9 mouse cellular contexts compared by ENCODE assay signal in genomic region chr10:21295397-21295758, GRCm38 (mm10). TPM values are rescaled to one million over a fixed set of nuclear protein-coding genes. Genes with fewer than 3 reads are reported as not detected.
A peak's percentile ranks its signal among the peaks of the same experiment; 100 is the strongest.
DNase-seq lines count a peak whose midpoint lies in the region; ATAC-seq and TF ChIP-seq lines count a peak whose summit lies in the region.
"Had no signal": no experiment of that assay in that cellular context is flagged by ENCODE, and none has a peak within 500 bp of the region (broad histone marks: within the 10 kb centered on the region; RNA-seq: fewer than 3 reads in every experiment).

No protein-coding gene starts in this region.

- H3K4me3 ChIP-seq in kidney, embryonic 15.5 days (replicated peaks): peak overlapping the region; percentile 96
- peak overlapping the region; percentile 95 for H3K4me3 ChIP-seq in embryonic facial prominence, embryonic 12.5 days
- H3K4me3 ChIP-seq in intestine, embryonic 14.5 days (ENCODE audit: low read depth, low read length): peak overlapping the region; percentile 85
- peak overlapping the region; percentile 93 for H3K4me3 ChIP-seq in midbrain, postnatal 0 days (ENCODE audit: low read depth, low read length)

- H3K36me3 ChIP-seq in kidney, embryonic 15.5 days: peaks cover 13% of the 10 kb centered on the region
- peaks cover 9% of the 10 kb centered on the region for H3K36me3 ChIP-seq in embryonic facial prominence, embryonic 12.5 days
- H3K36me3 ChIP-seq in intestine, embryonic 14.5 days (ENCODE audit: control insufficient read depth, insufficient read depth, low read length): peaks cover 14% of the 10 kb centered on the region
- H3K36me3 ChIP-seq in midbrain, postnatal 0 days (ENCODE audit: insufficient read depth, low read length): no peaks in the 10 kb centered on the region; the same call in 1 of the 2 replicates

- no peak overlapping the region for H3K9ac ChIP-seq in kidney, embryonic 15.5 days
- H3K9ac ChIP-seq in embryonic facial prominence, embryonic 12.5 days: no peak overlapping the region
- peak overlapping the region; percentile 40 for H3K9ac ChIP-seq in intestine, embryonic 14.5 days (ENCODE audit: low read length)
- H3K9ac ChIP-seq in midbrain, postnatal 0 days (replicated peaks; ENCODE audit: low read length, poor library complexity, severe bottlenecking): no peak overlapping the region

- WGBS in kidney, embryonic 15.5 days: 44% methylated on average over 4 of the region's 4 CpGs
- WGBS in embryonic facial prominence, embryonic 12.5 days: 36% methylated on average over 4 of the region's 4 CpGs
- 43% methylated on average over 4 of the region's 4 CpGs for WGBS in intestine, embryonic 14.5 days
- 47% methylated on average over 4 of the region's 4 CpGs for WGBS in midbrain, postnatal 0 days

- DNase-seq in kidney, adult 18-20 months: no peak
- no peak for DNase-seq in intestine, embryonic 14.5 days (ENCODE audit: low spot score)
- no peak for DNase-seq in midbrain, postnatal 0 days (ENCODE audit: low spot score)
- no peak for DNase-seq in layer of hippocampus, postnatal 36 days
- DNase-seq in left cerebral cortex, postnatal 14 days (ENCODE audit: low spot score in 2 of 2): no peak
- DNase-seq in kidney, adult 9 months: no peak

- H3K4me2 ChIP-seq in kidney, embryonic 15.5 days: peak overlapping the region; percentile 61
- H3K4me2 ChIP-seq in embryonic facial prominence, embryonic 12.5 days (replicated peaks): peak overlapping the region; percentile 48
- peak overlapping the region; percentile 54 for H3K4me2 ChIP-seq in intestine, embryonic 14.5 days (ENCODE audit: low read length)
- H3K4me2 ChIP-seq in midbrain, postnatal 0 days (ENCODE audit: low read depth, low read length, poor library complexity, severe bottlenecking): peak overlapping the region; percentile 61

- intact Hi-C loops in left cerebral cortex, postnatal 14 days (cut with DNase I): loop anchor here (10.0 kb wide), 1 partner anchor 301 kb away; no protein-coding TSS in a partner anchor

- H3K9me3 ChIP-seq in kidney, embryonic 15.5 days (replicated peaks): no peaks in the 10 kb centered on the region
- no peaks in the 10 kb centered on the region for H3K9me3 ChIP-seq in embryonic facial prominence, embryonic 12.5 days
- H3K9me3 ChIP-seq in intestine, embryonic 14.5 days (ENCODE audit: control insufficient read depth, low read length): no peaks in the 10 kb centered on the region
- H3K9me3 ChIP-seq in midbrain, postnatal 0 days (ENCODE audit: low read length): no peaks in the 10 kb centered on the region

- ATAC-seq in kidney, embryonic 15.5 days (replicated peaks; ENCODE audit: low FRiP score): peak; percentile 9; the same call in 1 of the 2 replicates
- ATAC-seq in embryonic facial prominence, embryonic 12.5 days (ENCODE audit: insufficient number of reproducible peaks, insufficient read depth, low FRiP score, low TSS enrichment): no peak
- no peak for ATAC-seq in intestine, embryonic 14.5 days (replicated peaks; ENCODE audit: low FRiP score, low TSS enrichment, low read depth)
- ATAC-seq in midbrain, postnatal 0 days (ENCODE audit: low FRiP score): peak; percentile 25; the same call in 1 of the 2 replicates

- H3K27me3 ChIP-seq in kidney, embryonic 15.5 days: no peaks in the 10 kb centered on the region
- no peaks in the 10 kb centered on the region for H3K27me3 ChIP-seq in embryonic facial prominence, embryonic 12.5 days
- no peaks in the 10 kb centered on the region for H3K27me3 ChIP-seq in intestine, embryonic 14.5 days (replicated peaks; ENCODE audit: control insufficient read depth, insufficient read depth, low read length)
- H3K27me3 ChIP-seq in midbrain, postnatal 0 days (ENCODE audit: insufficient read depth, low read length): no peaks in the 10 kb centered on the region
- H3K27me3 ChIP-seq: Patski had no signal

- H3K4me1 ChIP-seq in kidney, embryonic 15.5 days: peaks cover 17% of the 10 kb centered on the region
- H3K4me1 ChIP-seq in embryonic facial prominence, embryonic 12.5 days: peaks cover 13% of the 10 kb centered on the region
- H3K4me1 ChIP-seq in intestine, embryonic 14.5 days (replicated peaks; ENCODE audit: control insufficient read depth, insufficient read depth, low read length): peaks cover 10% of the 10 kb centered on the region; the same call in 1 of the 2 replicates
- peaks cover 7% of the 10 kb centered on the region for H3K4me1 ChIP-seq in midbrain, postnatal 0 days (ENCODE audit: insufficient read depth, low read length)

- TF ChIP-seq CTCF in midbrain, postnatal 0 days (IDR thresholded peaks at IDR 0.05): no peak

- no peak overlapping the region for H3K27ac ChIP-seq in kidney, embryonic 15.5 days
- no peak overlapping the region for H3K27ac ChIP-seq in embryonic facial prominence, embryonic 12.5 days
- no peak overlapping the region for H3K27ac ChIP-seq in intestine, embryonic 14.5 days (ENCODE audit: low read depth)
- H3K27ac ChIP-seq in midbrain, postnatal 0 days (ENCODE audit: low read depth, low read length): no peak overlapping the region

RNA-seq across cellular contexts. Expression of gene Hbs1l, which starts 0.4 kb away (rescaled TPM):
- polyA plus RNA-seq in kidney, embryonic 15.5 days (2015; fragmentation: Nextera tagmentation; extraction: Ambion mirVana): 94.7 TPM in 2 replicates
- 109 and 111 TPM in 2 replicates for polyA plus RNA-seq in embryonic facial prominence, embryonic 12.5 days (2016; fragmentation: Nextera tagmentation; extraction: Ambion mirVana)
- polyA plus RNA-seq in intestine, embryonic 14.5 days (2014; fragmentation: Nextera tagmentation; extraction: Ambion mirVana): 88.3 and 105 TPM in 2 replicates
- total RNA-seq in midbrain, postnatal 0 days (2014; rRNA removed): 59.1 and 93.8 TPM in 2 replicates
- 69.3 and 72.2 TPM in 2 replicates for polyA plus RNA-seq in midbrain, postnatal 0 days (2015; fragmentation: Nextera tagmentation; extraction: Ambion mirVana)
- 10 to 100 TPM; 65.7 to 66.9 TPM for total RNA-seq in layer of hippocampus, postnatal 36 days (2021)
- 10 to 100 TPM; 72.9 to 79.2 TPM for total RNA-seq in left cerebral cortex, postnatal 14 days (2021)

Comparison
In these comparisons a context has a peak if more than half of its experiments do, and no peak if none do; other contexts are left out.
1. ATAC-seq: peak in kidney, embryonic 15.5 days (single experiment) and midbrain, postnatal 0 days (single experiment); none in embryonic facial prominence, embryonic 12.5 days (single experiment) and intestine, embryonic 14.5 days (single experiment).
2. Peak in every context shown above with its lines, with median percentiles within 50 percentile points of each other: H3K4me2 ChIP-seq and H3K4me3 ChIP-seq.